Mouse (Mus musculus) ovary, adult 2 months (tissue): ENCODE data around the gene Cyp2c68. TPM values are rescaled to one million over a fixed set of nuclear protein-coding genes. Genes with fewer than 3 reads are reported as not detected.

Source experiments
- polyA plus RNA-seq: library from polyadenylated mRNA; depleted of rRNA; stranded (reverse); fragments of >200 nt; gene quantifications from 2 replicates; pipeline ENCODE4 v1.2.3, GENCODE M21; 2012; rRNA removed

Gene Cyp2c68
- polyA plus RNA-seq = 0.15 TPM in 1 of 2 replicates, not detected in the other

DNA sequence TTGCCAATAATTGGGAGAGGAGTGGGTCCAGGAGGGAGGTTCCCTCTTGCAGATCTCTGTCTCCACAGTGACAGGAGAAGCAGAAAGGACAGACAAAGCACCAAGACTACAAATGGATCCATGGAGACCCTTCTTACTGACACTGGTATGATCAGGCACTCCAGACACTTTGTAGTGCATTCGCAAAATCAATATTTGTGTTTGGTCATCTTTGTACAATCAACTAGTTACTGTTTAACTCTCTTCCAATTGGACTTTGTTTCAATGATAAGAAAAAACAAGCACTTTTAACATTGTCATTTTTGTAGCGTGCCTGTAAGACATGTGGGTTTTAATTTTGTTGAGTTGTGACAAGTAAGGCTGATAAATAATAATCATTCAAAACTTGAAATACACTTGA, at the start of gene Cyp2c68:
Gene Cyp2c68 (minus strand): TSS at position 135 of the 400 bp plus-strand sequence.

GRCm38 (mm10) chr19:39648938-39649337, 91.9 kb downstream of the Cyp2c68 start, which contains the start of gene Cyp2c67:
Gene Cyp2c67 (minus strand): TSS chr19:39649051.

Other genes with a start within 250 kb of the Cyp2c68 start
- not detected in 2 replicates for gene Cyp2c39, start 230.2 kb downstream of the Cyp2c68 start, polyA plus RNA-seq
- not detected in 2 replicates for gene Cyp2c67, start 92.0 kb downstream of the Cyp2c68 start, polyA plus RNA-seq
- 0.37 TPM in 1 of 2 replicates, not detected in the other for gene Cyp2c40, start 71.8 kb upstream of the Cyp2c68 start, polyA plus RNA-seq
- 0.33 TPM in 1 of 2 replicates, not detected in the other for gene Cyp2c69, start 145.7 kb upstream of the Cyp2c68 start, polyA plus RNA-seq